Mouse (Mus musculus) cerebellum, postnatal 36 days (tissue): ENCODE data around the gene Med22.
"Not testable (repeated sequence)": the region's sequence is repeated elsewhere in the genome, so short reads cannot be mapped to it uniquely, and the experiment has no call there.

Source experiments
- DNase-seq, 2 experiments: peaks; one replicate each; pipeline ENCODE4 v3.0.0; 2021 to 2022; ENCODE audit warnings: mixed read lengths in 2 of 2

Med22 gene

DNA sequence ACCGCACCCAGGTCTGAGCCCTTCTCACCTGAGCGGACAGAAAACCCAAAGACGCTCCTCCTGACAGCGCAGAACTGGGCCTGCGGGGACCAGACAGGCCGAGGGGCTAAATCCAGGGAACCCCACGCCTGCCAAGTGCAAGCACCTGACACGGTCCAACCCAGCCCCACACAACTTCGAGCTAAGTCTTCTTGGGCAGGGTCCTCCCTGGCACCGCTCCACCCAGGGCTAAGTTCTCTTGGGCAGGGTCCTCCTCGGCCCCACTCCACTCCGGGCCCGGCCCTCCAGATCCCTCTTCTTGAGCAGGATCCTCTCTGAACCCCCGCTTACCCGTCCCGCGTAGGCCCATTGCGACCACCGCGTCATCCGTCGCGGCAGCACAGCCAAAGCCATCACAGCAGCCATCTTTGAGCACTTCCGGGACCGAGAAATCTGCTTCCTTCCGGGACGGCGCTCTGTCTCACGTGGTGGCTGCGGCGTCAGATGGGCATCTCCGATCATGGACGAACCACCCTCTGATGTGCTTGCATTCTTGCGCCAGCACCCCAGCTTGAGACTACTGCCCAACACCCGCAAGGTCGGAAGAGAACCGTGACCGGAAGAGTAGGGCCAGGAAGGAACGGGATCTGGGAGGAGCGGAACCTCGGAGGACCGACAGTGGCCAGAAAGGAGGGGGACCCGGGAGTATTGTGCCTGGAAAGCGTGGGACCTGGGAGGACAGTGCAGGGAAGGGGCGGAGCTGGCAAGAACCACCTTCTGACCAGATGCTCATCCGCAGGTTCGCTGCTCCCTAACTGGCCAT lies 5.7 kb upstream of the Med22 start, which contains the start of the genes Surf2 and Surf1:
Surf2 (plus strand) TSS at position 441 of the 802 bp plus-strand sequence.
Surf1 (minus strand) TSS at position 604 of the 802 bp plus-strand sequence.
- peak; percentile 81 to 83 for DNase-seq

DNA sequence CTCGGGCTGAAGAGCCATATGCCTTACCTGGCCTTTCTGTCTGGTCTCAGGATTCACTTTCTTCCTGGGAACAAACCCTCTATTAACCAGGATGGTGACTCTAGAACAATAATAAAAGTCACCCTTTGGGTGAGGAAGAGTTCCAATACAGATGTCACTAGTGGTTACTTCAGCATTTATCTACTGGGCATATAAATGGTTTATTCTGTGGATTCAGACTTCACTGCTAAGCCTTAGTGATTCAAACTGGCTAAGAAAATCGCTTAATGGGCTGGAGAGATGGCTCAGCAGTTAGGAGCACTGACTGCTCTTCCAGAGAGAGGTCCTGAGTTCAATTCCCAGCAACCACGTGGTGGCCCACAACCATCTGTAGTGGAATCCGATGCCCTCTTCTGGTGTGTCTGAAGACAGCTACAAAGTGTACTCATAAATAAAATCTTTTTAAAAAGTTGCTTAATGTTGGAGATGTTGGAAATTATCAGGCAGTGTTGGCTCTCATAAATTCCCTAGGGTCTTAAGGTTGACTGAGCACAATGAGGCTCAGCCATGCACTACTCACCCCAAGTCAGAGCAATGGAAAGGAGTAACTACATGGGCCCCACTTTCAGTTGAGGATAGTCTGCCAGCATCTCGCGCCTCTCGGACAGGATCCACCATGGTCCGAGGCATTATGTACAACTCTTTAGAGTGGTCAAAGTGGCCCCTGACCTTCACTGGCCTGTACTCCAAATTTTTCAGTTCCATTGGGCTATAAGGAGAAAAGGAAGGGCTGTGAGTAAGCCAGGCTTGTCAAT lies 3.9 kb upstream of the Med22 start:
- DNase-seq: no peak

DNA sequence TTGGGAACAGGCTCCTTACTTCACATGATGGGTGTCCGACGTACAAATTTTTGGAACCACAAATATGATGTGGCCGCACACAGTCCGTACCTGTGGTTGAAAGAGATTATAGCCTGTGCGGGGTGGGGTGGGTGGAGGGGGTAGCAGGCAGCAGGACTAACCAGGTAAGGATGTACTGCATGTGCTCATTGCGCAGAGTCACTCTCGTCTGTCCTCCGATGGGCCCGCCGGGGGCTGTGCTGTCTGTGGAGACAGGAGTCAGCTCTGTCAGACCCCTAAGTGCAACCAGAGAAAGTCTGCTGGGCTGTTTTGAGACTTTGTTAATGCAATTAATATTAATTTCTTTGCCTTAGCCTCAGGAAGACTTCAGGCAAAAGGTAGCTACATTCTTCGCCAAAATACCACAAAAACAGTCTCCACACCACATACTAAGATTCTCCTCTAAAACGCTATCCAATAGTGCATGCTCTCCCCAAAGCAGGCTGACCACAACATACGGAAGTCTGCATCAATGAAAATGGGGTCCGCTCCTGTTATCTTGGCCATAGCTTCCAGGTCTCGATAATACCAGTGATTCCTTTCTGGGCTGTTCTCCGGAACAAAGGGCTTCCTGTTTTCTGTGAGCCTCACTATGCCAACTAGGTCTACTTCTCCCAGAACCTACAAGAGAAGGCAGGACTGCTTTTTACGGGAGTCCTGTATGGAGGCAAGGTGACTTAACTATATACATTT lies 3.1 kb upstream of the Med22 start:
- DNase-seq: no peak

DNA sequence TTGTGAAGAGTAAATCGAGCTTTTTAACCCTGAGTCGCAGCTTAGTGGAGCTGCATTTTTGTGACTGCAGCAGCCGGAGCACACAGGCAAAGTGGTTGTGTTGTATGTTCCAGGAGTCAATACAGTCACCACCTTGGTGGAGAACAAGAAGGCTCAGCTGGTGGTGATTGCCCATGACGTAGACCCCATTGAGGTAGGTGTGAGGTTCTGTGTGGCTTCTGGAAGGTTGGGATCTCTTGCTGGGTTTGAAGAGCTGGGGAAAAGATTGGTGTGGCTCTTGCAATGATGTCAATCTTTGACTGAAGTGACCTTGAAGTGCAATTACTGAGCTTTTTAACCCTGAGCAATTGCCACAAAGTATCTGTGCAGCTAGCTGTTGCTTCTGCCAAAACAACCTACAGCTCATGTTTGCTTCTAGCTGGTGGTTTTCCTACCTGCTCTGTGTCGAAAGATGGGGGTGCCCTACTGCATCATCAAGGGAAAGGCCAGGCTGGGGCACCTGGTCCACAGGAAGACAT lies 1.8 kb upstream of the Med22 start:
- DNase-seq: no peak

DNA sequence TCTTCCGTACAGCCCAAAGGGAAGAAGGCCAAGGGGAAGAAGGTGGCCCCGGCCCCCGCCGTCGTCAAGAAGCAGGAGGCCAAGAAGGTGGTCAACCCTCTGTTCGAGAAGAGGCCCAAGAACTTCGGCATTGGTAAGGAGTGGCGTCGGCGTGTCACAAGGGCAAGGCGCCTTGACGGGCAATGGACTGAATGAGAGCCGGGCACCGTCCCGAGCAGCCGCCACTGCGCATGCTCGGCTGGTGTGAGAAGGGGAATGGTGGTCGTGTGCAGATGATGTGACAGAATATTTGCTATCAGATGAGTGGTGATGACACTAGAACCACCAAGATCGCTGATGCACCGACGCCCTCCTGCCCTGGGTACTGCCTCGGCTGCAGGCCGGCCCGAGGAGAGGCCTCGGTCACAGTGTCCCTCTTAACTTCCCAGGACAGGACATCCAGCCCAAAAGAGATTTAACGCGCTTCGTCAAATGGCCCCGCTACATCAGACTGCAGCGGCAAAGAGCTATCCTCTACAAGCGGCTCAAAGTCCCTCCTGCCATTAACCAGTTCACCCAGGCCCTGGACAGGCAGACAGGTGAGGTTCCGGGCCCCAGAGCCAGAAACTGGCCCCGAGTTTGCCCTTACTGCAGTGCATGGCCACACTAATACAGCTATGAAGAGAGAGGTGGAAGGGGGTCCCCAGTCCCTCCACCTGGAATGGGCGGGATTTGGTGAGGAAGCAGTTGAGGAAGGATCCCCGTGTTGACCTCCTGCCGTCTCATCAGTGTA lies 703 bp upstream of the Med22 start:
- DNase-seq: peak in 1 of 2 experiments; percentile 50

DNA sequence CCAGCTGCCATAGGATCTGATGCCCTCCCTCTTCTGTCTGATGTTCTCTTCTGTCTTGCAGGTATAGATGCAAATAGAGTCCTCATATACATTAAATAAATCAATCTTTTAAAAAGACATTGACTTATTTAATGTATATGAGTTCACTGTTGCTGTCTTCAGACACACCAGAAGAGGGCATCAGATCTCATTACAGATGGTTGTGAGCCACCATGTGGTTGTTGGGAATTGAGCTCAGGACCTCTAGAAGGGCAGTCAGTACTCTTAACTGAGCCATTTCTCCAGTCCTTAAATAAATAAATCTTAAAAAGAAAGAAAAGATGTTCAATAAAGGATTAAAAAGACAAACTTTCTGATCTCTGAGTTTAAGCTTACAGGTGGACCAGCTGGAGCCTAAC lies 1.1 kb downstream of the Med22 start:
- DNase-seq: no peak

DNA sequence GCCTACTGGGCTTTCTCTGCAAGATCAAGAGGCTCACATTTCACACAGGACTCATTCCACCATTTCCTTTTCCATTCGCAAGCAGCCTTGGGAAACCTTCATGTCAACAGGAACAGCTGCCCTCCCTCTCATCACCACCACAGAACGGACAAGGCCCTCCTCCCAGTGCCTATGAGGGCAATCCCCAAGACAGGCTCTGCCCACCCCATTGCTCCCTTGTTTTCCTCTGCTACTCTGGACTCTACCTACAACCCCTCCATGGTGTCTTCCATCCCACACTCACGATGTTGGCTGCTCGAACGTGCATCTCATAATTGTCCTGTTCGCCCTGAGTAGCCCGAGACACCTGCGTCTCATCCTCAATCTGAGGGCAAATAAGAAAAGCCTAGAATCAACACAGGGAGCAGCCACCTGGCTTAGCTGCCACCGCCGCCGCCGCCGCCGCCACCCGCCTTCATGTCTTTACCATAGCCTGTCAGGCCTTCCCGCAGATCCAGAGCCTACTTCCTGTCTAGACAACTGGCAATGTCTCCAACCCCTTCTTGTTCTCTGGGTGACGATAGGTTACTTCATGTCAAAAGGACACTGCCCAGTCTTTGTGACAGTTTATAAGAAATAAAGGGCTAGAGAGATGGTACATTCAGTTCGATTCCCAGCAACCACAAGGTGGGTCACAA lies 1.6 kb downstream of the Med22 start:
- no peak for DNase-seq

DNA sequence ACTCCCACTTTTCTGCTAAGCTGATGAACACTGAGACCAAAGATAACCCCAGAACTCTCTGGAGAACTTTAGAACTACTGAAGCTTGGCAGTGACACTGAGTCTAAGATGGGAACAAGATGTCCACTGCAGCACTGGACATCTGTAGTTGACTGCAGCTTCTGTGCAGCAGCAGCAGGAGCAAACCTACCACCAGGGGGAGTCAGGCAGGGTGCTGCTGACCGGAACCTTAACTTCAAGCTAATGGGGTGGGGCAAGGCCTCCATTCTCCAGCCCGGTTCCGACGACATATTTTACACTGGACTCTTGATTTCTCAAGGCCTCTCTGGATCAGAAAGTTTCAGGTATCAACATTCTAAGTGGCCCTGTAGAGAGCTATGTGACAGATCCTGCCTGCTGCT lies 3.4 kb downstream of the Med22 start:
- no peak for DNase-seq

DNA sequence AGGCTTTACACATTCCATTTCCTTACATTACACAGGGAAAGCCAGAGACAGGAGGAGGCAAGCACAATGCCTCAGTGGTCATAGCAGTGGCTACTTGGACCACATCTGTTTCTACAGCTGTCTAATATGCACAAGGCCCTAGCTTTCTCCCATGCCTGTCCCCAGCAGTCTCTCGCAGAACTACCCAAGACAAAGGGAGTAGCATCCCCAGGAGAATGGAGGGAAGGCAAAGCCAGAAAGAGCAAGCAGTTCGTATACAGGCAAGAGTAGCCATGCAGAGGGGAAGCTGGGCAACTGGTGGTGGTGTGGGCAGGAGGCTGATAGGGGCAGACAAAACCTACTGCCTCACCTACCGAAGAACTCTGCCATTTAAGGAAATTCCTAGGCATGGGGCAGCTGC lies 4.0 kb downstream of the Med22 start:
- DNase-seq: no peak

DNA sequence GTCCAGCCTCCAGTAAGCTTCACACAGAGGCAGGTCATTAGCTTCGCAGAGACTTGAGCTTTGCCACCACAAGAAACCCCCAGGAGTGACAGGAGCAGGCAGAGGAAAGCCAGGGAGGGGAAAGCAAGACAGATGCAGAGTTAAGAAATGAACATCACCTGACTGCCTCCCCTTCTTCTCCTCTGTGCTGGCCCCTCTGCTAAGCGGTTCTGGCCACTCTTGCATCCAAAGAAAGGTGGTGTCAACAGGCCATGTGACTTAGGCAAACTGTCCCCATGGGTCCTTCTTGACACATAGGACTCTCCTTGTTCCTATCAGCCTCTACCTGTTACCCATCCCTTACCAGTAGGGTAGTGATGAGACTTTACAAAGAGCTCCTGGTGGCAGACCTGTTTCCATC lies 4.5 kb downstream of the Med22 start:
- DNase-seq: no peak

DNA sequence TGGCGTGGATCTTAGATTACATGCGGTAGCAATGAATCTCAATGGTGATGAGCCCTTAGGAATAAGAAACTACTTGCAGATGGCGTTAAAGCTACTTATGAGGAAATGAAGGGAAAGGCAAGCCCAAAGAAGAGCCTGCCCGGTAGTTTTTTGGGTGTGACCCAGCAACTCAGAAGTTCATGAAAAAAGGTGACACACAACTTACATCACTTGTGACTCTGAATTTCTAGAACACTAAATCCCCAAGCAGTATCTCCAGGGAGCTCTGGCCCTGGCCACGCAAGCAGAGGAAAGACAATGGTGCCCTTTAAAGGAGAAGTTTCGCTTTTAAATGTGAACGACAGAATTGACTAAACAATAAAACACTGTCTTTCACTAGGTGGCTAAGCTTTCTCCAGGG lies 7.2 kb downstream of the Med22 start:
- DNase-seq: no peak

DNA sequence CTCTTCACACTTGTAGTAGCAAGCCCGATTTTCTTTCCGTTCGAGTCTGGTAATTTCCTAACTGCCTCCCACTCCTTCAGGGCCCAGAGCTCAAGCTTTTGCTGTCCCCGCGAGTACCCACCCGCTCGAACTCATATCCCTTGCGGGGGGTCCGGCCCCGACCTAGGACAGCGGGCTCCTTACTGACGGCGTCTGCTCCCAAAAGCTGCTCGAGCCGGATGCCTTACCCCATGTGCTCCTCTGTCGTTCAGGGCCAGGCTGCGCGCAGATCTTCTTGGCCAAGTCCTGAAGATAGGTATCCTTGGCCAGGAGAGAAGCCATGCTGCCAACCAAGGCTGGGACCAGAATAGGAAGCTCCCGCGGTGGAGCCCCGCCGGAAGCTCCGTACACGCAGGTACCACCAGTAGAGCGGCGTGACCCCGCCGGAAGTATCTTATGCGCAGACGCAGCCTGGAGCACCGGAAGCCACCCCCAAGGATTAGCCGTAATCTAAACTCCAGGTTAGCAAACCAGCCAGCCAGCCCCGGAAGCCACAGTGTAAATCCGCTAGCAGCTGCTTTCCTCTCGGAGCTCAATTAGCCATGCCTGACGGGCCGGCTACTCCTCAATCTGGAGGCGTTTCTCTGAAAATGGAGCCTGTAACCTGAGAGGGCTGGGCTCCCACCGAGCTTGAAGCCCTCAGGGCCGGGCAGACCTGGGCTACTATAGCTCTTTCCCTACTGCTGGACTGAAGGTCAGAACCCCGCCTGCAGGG lies 7.8 kb downstream of the Med22 start, which contains the start of gene Surf6:
Surf6 (minus strand) TSS at position 413 of the 754 bp plus-strand sequence.
- DNase-seq: peak; percentile 95 to 97

DNA sequence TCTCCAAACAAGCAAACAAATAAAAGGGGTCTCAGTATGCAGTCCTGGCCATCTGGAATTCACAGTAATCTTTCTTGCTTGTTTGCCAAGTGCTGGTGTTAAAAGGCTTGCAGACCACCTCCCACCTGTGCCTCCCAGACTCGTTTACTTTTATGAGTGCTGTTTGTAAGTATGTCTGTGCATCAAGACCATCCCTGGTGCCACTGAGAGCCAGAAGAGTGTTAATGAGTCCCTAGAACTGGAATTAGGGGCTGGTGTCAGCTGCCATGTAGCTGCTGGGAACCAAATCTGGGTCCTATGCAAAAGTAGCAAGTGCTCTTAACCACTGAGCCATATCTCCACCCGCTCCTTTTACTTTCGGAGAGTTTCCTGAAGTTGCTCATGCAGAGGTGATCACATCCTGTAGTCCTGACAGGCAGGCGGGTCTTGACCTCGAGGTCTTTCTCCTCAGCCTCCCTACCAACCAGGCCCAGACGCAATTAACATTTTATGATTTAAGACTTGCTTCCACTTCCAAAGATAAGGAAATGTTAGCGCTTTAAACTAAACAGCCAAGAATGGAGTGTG lies 8.6 kb downstream of the Med22 start:
- no peak for DNase-seq

DNA sequence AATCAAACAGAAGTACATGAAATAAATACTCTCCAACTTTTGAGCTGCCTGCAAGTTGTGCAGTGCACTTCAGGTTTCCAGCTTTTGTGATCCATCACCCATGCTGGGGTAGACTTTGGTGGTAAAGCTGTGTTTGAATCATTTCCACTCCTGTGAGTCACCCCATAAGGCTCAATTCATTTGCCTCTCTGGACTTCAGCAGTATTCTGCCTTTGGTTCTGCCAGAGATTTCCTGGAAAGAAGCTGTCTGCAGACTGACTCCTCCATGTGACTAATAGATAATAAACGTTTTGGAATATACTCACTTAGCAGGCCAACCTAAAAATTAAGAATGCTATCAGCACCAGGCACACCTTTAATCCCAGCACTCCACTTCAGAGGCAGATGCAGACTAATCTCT lies 9.7 kb downstream of the Med22 start:
- DNase-seq: no peak

DNA sequence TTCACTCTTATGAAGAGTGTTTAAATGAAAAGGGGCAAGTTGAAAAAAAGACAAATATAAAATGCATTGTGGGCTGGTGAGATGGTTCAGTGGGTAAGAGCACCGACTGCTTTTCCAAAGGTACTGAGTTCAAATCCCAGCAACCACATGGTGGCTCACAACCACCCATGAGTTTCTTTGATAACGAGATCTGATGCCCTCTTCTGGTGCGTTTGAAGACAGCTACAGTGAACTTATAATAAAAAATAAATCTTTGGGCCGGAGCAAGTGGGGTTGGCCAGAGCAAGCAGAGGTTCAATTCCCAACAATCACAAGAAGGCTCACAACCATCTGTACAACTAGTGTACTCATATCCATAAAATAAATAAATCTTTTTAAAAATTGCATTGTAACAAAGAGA lies 14.6 kb downstream of the Med22 start:
- no peak for DNase-seq

DNA sequence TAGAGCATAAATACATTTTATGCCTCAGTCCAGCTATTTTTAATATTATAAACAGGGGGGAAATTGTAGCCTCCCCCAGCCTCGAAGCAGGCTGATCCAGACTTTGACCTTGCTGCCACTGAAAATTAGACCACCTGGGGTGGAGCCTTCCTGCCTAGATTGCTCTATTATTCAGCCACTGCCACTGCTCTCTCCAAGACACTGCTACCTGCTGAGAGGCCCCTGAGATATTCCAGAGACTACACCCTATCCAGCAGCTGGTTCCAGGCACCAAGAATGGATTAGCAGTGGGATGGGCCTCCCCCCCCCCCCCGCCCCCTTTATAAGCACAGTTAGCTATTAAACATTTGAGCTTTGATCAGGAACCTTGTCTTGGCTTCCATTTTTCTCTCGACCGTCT lies 24.3 kb downstream of the Med22 start:
- DNase-seq: not testable (repeated sequence)

DNA sequence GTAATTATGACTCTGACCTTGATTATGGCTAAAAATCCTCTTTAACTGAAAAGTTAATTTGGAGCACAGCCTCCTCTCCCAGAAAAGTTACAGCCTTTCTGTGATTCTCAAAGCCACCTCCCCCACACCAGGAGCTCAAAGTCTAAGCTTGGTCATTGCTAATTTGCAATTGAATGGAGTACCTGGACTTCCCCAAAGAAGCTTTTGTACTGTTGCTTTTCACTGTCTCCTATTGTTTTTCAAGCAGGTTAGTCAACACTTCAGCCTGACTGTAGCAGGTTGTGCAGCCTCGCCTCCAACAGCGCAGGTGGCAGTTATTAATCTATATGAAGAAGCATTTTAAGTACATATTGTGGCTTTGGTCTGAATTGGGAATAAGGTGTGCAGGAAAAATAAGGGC lies 24.9 kb downstream of the Med22 start:
- DNase-seq: not testable (repeated sequence)

DNA sequence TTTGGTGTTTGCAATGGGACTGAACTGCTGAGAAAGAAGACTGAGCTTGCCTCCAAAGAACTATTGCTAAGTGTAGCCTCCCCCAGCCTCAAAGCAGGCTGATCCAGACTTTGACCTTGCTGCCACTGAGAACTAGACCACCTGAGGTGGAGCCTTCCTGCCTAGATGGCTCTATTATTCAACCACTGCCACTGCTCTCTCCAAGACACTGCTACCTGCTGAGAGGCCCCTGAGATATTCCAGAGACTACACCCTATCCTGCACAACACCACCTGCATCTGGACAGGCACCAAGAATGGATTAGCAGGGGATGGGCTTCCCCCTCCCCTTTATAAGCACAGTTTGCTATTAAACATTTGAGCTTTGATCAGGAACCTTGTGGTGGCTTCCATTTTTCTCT lies 31.9 kb downstream of the Med22 start:
- no peak for DNase-seq

DNA sequence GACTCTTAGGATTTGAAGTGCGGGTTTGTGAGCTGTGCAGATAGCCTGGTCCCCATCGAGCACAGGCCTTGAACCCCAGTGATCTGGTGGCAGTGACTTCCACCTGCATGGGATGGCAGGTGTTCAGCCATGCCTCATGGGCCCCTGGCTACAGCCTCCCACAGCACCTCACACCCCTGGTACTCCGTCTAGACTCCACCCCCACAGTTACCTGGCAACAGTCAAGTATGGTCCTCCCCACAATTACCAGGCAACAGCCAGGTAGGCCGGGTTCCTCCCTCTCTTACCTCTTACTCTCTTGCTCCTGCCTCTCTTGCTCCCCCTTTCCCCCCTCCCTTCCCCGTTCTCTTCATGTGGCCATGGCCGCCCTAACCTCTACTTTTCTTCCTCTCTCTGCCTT lies 39.8 kb downstream of the Med22 start:
- no peak for DNase-seq

DNA sequence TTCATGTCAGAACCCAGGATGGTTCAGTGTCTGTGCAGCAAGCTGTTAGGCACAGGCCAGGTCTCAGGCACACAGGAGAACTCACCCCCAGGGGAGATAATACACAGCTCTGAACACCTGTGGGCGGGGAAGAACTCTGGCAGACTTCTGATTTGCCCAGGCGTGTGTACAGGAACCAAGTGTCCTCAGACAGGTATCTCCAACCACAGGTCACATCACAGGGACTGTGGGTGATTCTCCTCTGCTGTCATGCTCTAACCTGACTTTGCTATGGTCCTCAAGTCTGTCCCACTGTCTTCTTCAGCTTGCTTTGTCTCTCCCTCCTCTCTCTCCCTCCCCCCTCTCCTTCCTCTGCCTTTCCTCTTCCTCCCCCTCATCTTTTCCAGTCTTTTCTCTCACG lies 45.6 kb downstream of the Med22 start, which contains the start of gene Abo:
Abo (minus strand) TSS at position 101 of the 400 bp plus-strand sequence.
- DNase-seq: no peak
